Mouse (Mus musculus): ENCODE measurements around the gene Epn2.

DNA sequence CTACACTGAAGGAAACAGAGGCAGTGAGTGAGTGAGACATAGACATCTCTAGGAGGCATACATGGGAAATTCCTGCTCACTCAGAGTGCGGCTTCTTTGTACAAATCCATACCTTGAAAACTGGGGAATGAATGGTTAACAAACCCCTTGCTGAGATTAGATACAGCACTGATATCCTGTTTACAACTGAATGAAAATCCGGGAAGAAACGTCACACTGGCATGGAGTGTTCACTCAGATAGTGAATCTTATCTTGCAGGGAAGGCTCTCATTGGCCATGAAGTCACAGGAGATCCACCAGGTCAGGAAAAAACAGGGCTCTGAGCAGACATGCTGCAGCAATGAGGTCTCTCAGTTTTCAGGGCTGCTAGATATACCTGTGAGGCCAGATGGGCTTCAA, 42.5 kb downstream of the Epn2 start:
- TF ChIP-seq EP300 (IDR thresholded peaks at IDR 0.05; ENCODE audit: low read length) (no peak), MAFK (IDR thresholded peaks at IDR 0.05; ENCODE audit: insufficient replicate concordance, low read length) (no peak), JUN (IDR thresholded peaks at IDR 0.05; ENCODE audit: insufficient read depth, low read depth, low read length) (no peak), NELFE (IDR thresholded peaks at IDR 0.05; ENCODE audit: low read depth, low read length) (no peak)

Data from CH12.LX (cell line).